Mouse (Mus musculus) layer of hippocampus, adult 9-11 months (tissue): ENCODE measurements at regions not wholly inside any gene's neighbourhood (a gene's known extent, or its start where the extent isn't known, plus 50 kb on each side); places are given as distances from the start of the nearest gene placed in this dataset.

ENCODE experiments used
- DNase-seq: peaks from one replicate; pipeline ENCODE4 v3.0.0; 2022

GRCm38 (mm10) chr12:77179138-77179537 lies 58.8 kb upstream of the Fut8 start:
- no peak for DNase-seq

GRCm38 (mm10) chr12:77177811-77178578 lies 59.9 kb upstream of the Fut8 start:
- no peak for DNase-seq

- no peak for DNase-seq
Measured at GRCm38 (mm10) chr12:77177303-77177702, 60.6 kb upstream of the Fut8 start.

- DNase-seq, result no peak
Measured at GRCm38 (mm10) chr12:77174032-77174431, 63.9 kb upstream of the Fut8 start.

- DNase-seq, result no peak
Measured at GRCm38 (mm10) chr12:77172540-77172939, 65.4 kb upstream of the Fut8 start.

GRCm38 (mm10) chr12:77170257-77170656 lies 67.7 kb upstream of the Fut8 start:
- no peak for DNase-seq

GRCm38 (mm10) chr12:77168367-77168766 lies 69.6 kb upstream of the Fut8 start:
- no peak for DNase-seq

- DNase-seq, result no peak
Measured at GRCm38 (mm10) chr12:77156698-77157097, 81.2 kb upstream of the Fut8 start.

- no peak for DNase-seq
Measured at GRCm38 (mm10) chr12:77155626-77156025, 82.3 kb upstream of the Fut8 start.

GRCm38 (mm10) chr12:77151471-77151870 lies 86.5 kb upstream of the Fut8 start:
- no peak for DNase-seq

- no peak for DNase-seq
Measured at GRCm38 (mm10) chr12:77149835-77150234, 88.1 kb upstream of the Fut8 start.

- no peak for DNase-seq
Measured at GRCm38 (mm10) chr12:77148146-77148545, 89.8 kb upstream of the Fut8 start.

GRCm38 (mm10) chr12:77143958-77144357 lies 94.0 kb upstream of the Fut8 start:
- no peak for DNase-seq

GRCm38 (mm10) chr12:77143521-77143920 lies 94.4 kb upstream of the Fut8 start:
- DNase-seq, result no peak

- DNase-seq, result no peak
Measured at GRCm38 (mm10) chr12:77143105-77143504, 94.8 kb upstream of the Fut8 start.

GRCm38 (mm10) chr12:77142224-77142623 lies 95.7 kb upstream of the Fut8 start:
- DNase-seq, result no peak

- DNase-seq, result no peak
Measured at GRCm38 (mm10) chr12:77141260-77142201, 96.4 kb upstream of the Fut8 start.

- no peak for DNase-seq
Measured at GRCm38 (mm10) chr12:77140656-77141055, 97.3 kb upstream of the Fut8 start.

- no peak for DNase-seq
Measured at GRCm38 (mm10) chr12:77140141-77140540, 97.8 kb upstream of the Fut8 start.

- DNase-seq, result no peak
Measured at GRCm38 (mm10) chr12:77139718-77140117, 98.2 kb upstream of the Fut8 start.

GRCm38 (mm10) chr12:77138506-77139201 lies 99.3 kb upstream of the Fut8 start:
- no peak for DNase-seq

- no peak for DNase-seq
Measured at GRCm38 (mm10) chr12:77137291-77137830, 100.6 kb upstream of the Fut8 start.

GRCm38 (mm10) chr12:77135661-77136060 lies 102.3 kb upstream of the Fut8 start:
- DNase-seq, result no peak
